Mouse (Mus musculus) heart, embryonic 12.5 days (tissue): ENCODE data around the gene Mest. TPM values are rescaled to one million over a fixed set of nuclear protein-coding genes. Genes with fewer than 3 reads are reported as not detected.

Source experiments
- ATAC-seq: fragments of 200-750 bp; cut with Nextera tagmentation; 2 replicates; pipeline ENCODE4 v1.8.0; 2017; ENCODE audit warnings: moderate TSS enrichment, moderate library complexity; ENCODE audit not compliant: insufficient number of reproducible peaks, low FRiP score
- H3K27ac ChIP-seq: fragments of 300-500 bp; sonication (generic); 2 replicates; pipeline ENCODE4 v1.5.1; 2016; ENCODE audit warnings: mild to moderate bottlenecking, moderate library complexity; ENCODE audit not compliant: poor library complexity, severe bottlenecking
- H3K27me3 ChIP-seq: fragments of 300-500 bp; sonication (generic); replicated peaks from 2 replicates; pipeline ENCODE4 v1.6.1; 2016; ENCODE audit warnings: mild to moderate bottlenecking, moderate library complexity
- H3K36me3 ChIP-seq: fragments of 300-500 bp; sonication (generic); 2 replicates; pipeline ENCODE4 v1.6.1; 2016; ENCODE audit warnings: mild to moderate bottlenecking, moderate library complexity
- H3K4me1 ChIP-seq: fragments of 300-500 bp; sonication (generic); replicated peaks from 2 replicates; pipeline ENCODE4 v1.6.1; 2016; ENCODE audit warnings: mild to moderate bottlenecking
- H3K4me2 ChIP-seq: fragments of 300-500 bp; sonication (generic); 2 replicates; pipeline ENCODE4 v1.6.1; 2016; ENCODE audit warnings: mild to moderate bottlenecking, moderate library complexity
- H3K4me3 ChIP-seq: fragments of 300-500 bp; sonication (generic); 2 replicates; pipeline ENCODE4 v1.5.1; 2016; ENCODE audit warnings: mild to moderate bottlenecking
- H3K9ac ChIP-seq: fragments of 300-500 bp; sonication (generic); 2 replicates; pipeline ENCODE4 v1.6.1; 2016; ENCODE audit warnings: mild to moderate bottlenecking, moderate library complexity
- H3K9me3 ChIP-seq: fragments of 300-500 bp; sonication (generic); replicated peaks from 2 replicates; pipeline ENCODE4 v1.6.1; 2016; ENCODE audit warnings: mild to moderate bottlenecking, moderate library complexity
- WGBS: fragments of 180-500 bp; shearing (Covaris S2); methylation state at CpG from one replicate; pipeline ENCODE4 v1.1.7; 2016; 5-methylcytosine and 5-hydroxymethylcytosine counted together
- polyA plus RNA-seq: library from polyadenylated mRNA; unstranded; fragments of >200 nt; fragmentation: Nextera tagmentation; extraction: Ambion mirVana; gene quantifications from 2 replicates; pipeline ENCODE4 v1.2.1, GENCODE M21; 2016

The Mest gene
- polyA plus RNA-seq, 1 experiment from 2014 or later = 3,424 TPM

GRCm38 (mm10) chr6:30684570-30684969 lies 38.8 kb upstream of the Mest start:
- no peaks in the 10 kb centered on the region for H3K9me3 ChIP-seq
- H3K4me3 ChIP-seq = no peak overlapping the region
- no peaks in the 10 kb centered on the region for H3K36me3 ChIP-seq
- H3K4me2 ChIP-seq = no peak overlapping the region
- WGBS = 89% methylated on average over 1 of the region's 1 CpGs
- no peak for ATAC-seq
- H3K27ac ChIP-seq = no peak overlapping the region
- H3K27me3 ChIP-seq = no peaks in the 10 kb centered on the region
- no peak overlapping the region for H3K9ac ChIP-seq
- peaks cover 18% of the 10 kb centered on the region for H3K4me1 ChIP-seq

- Histone ChIP-seq H3K4me3 (no peak overlapping the region), H3K4me2 (no peak overlapping the region), H3K27ac (no peak overlapping the region), H3K4me1 (peaks cover 12% of the 10 kb centered on the region), H3K27me3 (no peaks in the 10 kb centered on the region), H3K9me3 (no peaks in the 10 kb centered on the region), H3K36me3 (no peaks in the 10 kb centered on the region), H3K9ac (no peak overlapping the region)
- WGBS = 77% methylated on average over 7 of the region's 7 CpGs
- no peak for ATAC-seq
Measured at GRCm38 (mm10) chr6:30687198-30687597, 36.1 kb upstream of the Mest start.

- Histone ChIP-seq H3K4me1 (peaks cover 10% of the 10 kb centered on the region), H3K36me3 (no peaks in the 10 kb centered on the region), H3K27ac (peak overlapping the region; percentile 91), H3K9me3 (no peaks in the 10 kb centered on the region), H3K4me3 (peak overlapping the region; percentile 64), H3K4me2 (peak overlapping the region; percentile 70), H3K9ac (peak overlapping the region; percentile 78), H3K27me3 (no peaks in the 10 kb centered on the region)
- no peak for ATAC-seq
- WGBS = 78% methylated on average over 5 of the region's 5 CpGs
Measured at GRCm38 (mm10) chr6:30692826-30693225, 30.5 kb upstream of the Mest start.

GRCm38 (mm10) chr6:30693350-30693991 lies 29.9 kb upstream of the Mest start, which contains the start of gene Cep41:
Cep41 (minus strand) TSS chr6:30693749.
- no peaks in the 10 kb centered on the region for H3K9me3 ChIP-seq
- H3K4me1 ChIP-seq = peaks cover 12% of the 10 kb centered on the region
- H3K27ac ChIP-seq = peak within 1 kb of the TSS; percentile 91
- under 1% methylated on average over 52 of the region's 52 CpGs for WGBS
- peak; percentile 97 for ATAC-seq
- peak within 1 kb of the TSS; percentile 64 for H3K4me3 ChIP-seq
- H3K36me3 ChIP-seq = no peaks in the 10 kb centered on the region
- peak within 1 kb of the TSS; percentile 70 for H3K4me2 ChIP-seq
- peak within 1 kb of the TSS; percentile 78 for H3K9ac ChIP-seq
- no peaks in the 10 kb centered on the region for H3K27me3 ChIP-seq

- 52% methylated on average over 6 of the region's 6 CpGs for WGBS
- Histone ChIP-seq H3K9ac (no peak overlapping the region), H3K27ac (peak overlapping the region; percentile 91; the same call in 1 of the 2 replicates), H3K4me3 (peak overlapping the region; percentile 64; the same call in 1 of the 2 replicates), H3K4me2 (peak overlapping the region; percentile 70), H3K9me3 (no peaks in the 10 kb centered on the region), H3K4me1 (peaks cover 12% of the 10 kb centered on the region), H3K27me3 (no peaks in the 10 kb centered on the region), H3K36me3 (no peaks in the 10 kb centered on the region)
- ATAC-seq = no peak
Measured at GRCm38 (mm10) chr6:30694209-30694608, 29.1 kb upstream of the Mest start.

- Histone ChIP-seq H3K4me1 (peaks cover 20% of the 10 kb centered on the region), H3K27ac (no peak overlapping the region), H3K4me2 (no peak overlapping the region), H3K36me3 (no peaks in the 10 kb centered on the region), H3K27me3 (no peaks in the 10 kb centered on the region), H3K4me3 (no peak overlapping the region), H3K9me3 (no peaks in the 10 kb centered on the region), H3K9ac (no peak overlapping the region)
- no peak for ATAC-seq
- 82% methylated on average over 8 of the region's 8 CpGs for WGBS
Measured at GRCm38 (mm10) chr6:30695124-30695523, 28.2 kb upstream of the Mest start.

- 17% methylated on average over 5 of the region's 5 CpGs for WGBS
- no peaks in the 10 kb centered on the region for H3K36me3 ChIP-seq
- H3K27me3 ChIP-seq = no peaks in the 10 kb centered on the region
- H3K4me1 ChIP-seq = peaks cover 27% of the 10 kb centered on the region
- no peaks in the 10 kb centered on the region for H3K9me3 ChIP-seq
- H3K27ac ChIP-seq = peak overlapping the region; percentile 85
- H3K4me2 ChIP-seq = no peak overlapping the region
- no peak overlapping the region for H3K9ac ChIP-seq
- no peak overlapping the region for H3K4me3 ChIP-seq
- no peak for ATAC-seq
Measured at GRCm38 (mm10) chr6:30697464-30697863, 25.9 kb upstream of the Mest start.

- Histone ChIP-seq H3K9me3 (no peaks in the 10 kb centered on the region), H3K4me3 (no peak overlapping the region), H3K36me3 (no peaks in the 10 kb centered on the region), H3K9ac (no peak overlapping the region), H3K27me3 (no peaks in the 10 kb centered on the region), H3K4me1 (peaks cover 23% of the 10 kb centered on the region), H3K27ac (peak overlapping the region; percentile 85), H3K4me2 (no peak overlapping the region)
- no peak for ATAC-seq
- 85% methylated on average over 4 of the region's 4 CpGs for WGBS
Measured at GRCm38 (mm10) chr6:30698036-30698435, 25.3 kb upstream of the Mest start.

- Histone ChIP-seq H3K4me2 (no peak overlapping the region), H3K4me1 (peaks cover 39% of the 10 kb centered on the region), H3K9me3 (no peaks in the 10 kb centered on the region), H3K36me3 (no peaks in the 10 kb centered on the region), H3K9ac (no peak overlapping the region), H3K27me3 (no peaks in the 10 kb centered on the region), H3K4me3 (no peak overlapping the region), H3K27ac (peak overlapping the region; percentile 50)
- ATAC-seq = peak; percentile 71
- 50% methylated on average over 6 of the region's 6 CpGs for WGBS
Measured at GRCm38 (mm10) chr6:30700182-30700581, 23.2 kb upstream of the Mest start.

- Histone ChIP-seq H3K4me1 (peaks cover 34% of the 10 kb centered on the region), H3K4me2 (no peak overlapping the region), H3K9ac (no peak overlapping the region), H3K27me3 (no peaks in the 10 kb centered on the region), H3K27ac (no peak overlapping the region), H3K36me3 (no peaks in the 10 kb centered on the region), H3K9me3 (no peaks in the 10 kb centered on the region), H3K4me3 (no peak overlapping the region)
- WGBS = 84% methylated on average over 6 of the region's 6 CpGs
- no peak for ATAC-seq
Measured at GRCm38 (mm10) chr6:30702881-30703280, 20.5 kb upstream of the Mest start.

GRCm38 (mm10) chr6:30703476-30703875 lies 19.9 kb upstream of the Mest start:
- WGBS = 29% methylated on average over 6 of the region's 6 CpGs
- Histone ChIP-seq H3K4me1 (peaks cover 32% of the 10 kb centered on the region), H3K4me2 (no peak overlapping the region), H3K4me3 (no peak overlapping the region), H3K9ac (no peak overlapping the region), H3K27me3 (no peaks in the 10 kb centered on the region), H3K36me3 (no peaks in the 10 kb centered on the region), H3K9me3 (no peaks in the 10 kb centered on the region), H3K27ac (no peak overlapping the region)
- no peak for ATAC-seq
